Mouse (Mus musculus) frontal cortex, postnatal 25 days (tissue): Measurements from ENCODE around the gene Ncoa5.

Experiments
- DNase-seq, 2 experiments: peaks; one replicate each; pipeline ENCODE4 v3.0.0; 2022; ENCODE audit warnings: low spot score in 2 of 2

Gene Ncoa5

GRCm38 (mm10) chr2:165049044-165049443 is 14.4 kb upstream of the Ncoa5 start:
- no peak for DNase-seq

DNA sequence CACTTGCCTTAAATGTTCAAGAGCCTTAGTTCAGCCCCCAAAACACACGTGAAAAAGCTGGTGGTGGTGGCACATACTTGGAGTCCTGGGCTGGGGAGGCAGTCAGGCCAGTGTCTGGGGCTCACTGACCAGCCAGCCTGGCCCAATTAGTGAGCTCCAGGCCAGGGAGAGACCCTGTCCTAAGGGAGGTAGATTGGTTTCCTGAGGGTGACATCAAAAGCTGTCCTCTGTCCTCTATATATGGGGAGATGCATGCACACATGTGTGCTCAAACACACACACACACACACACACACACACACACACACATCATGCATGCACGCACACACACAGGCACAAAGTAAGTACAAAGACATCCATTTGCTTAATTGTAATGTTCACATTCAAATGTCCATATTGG is 9.1 kb upstream of the Ncoa5 start:
- no peak for DNase-seq

DNA sequence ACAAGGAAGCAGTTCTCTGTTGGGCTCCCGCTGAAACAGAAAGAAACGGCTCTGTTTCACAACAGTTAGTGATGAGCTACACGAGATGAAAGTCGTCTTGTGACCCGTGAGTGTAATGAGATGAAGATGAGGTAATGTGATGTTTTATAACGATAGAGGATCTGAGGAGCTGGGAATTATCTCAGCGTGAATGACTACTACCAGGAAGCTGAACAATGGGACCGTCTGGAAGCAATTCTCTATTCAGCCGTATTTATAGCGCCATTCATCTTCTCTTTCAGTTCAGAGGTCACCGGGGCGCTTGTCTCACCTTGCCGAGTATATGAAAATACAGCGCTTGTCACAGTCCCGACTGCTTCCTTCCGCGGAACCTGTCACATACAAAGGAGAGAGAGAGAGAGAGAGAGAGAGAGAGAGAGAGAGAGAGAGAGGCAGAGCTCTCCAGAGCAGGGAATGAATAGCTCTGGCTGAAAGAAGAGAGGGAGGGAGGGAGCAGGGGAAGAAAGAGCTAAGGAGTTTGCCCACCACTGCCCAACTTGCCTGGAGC is 8.5 kb upstream of the Ncoa5 start:
- DNase-seq = no peak

- no peak for DNase-seq
Measured at GRCm38 (mm10) chr2:165042126-165042525, 7.5 kb upstream of the Ncoa5 start.

GRCm38 (mm10) chr2:165037415-165037814 is 2.7 kb upstream of the Ncoa5 start:
- no peak for DNase-seq

- no peak for DNase-seq
Measured at GRCm38 (mm10) chr2:165035058-165035431, 378 bp upstream of the Ncoa5 start.

DNA sequence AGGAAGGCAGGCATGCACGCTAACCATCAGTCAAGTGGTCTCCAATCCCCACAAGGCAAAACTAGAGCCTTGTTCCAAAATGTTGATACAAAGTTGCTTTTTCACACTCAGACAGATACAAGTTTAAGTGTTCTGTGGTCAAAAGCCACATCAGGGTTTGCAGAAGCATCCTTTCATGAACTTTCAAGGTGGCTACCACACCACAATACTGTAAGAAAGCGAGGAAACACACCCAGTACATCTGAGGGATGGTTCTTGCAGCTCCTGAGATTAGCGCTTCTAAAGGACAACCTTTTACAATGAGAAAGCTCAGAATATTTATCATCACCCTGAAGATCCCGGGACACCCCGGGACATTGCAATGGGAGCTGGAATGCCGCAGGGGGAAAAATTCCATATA is 1.4 kb downstream of the Ncoa5 start:
- no peak for DNase-seq

DNA sequence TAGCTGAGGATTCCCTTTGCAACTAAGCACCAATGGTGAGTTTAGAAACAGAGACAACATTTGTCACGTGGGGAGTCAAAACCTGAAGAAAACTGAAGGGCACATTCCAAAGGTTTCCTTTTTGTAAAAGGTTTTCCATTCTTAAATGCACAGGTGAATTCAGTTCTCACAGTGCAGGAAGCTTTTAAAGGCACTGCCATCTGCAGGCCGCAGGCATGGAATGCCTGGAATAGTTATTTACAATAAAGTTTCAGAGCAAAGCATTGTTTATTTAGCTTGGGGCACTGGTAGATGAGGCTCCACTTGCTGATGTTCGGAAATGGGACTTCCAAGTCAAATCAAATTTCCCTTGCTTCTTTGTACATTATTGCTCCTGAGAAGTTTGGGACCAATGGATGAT is 2.1 kb downstream of the Ncoa5 start:
- DNase-seq = no peak

DNA sequence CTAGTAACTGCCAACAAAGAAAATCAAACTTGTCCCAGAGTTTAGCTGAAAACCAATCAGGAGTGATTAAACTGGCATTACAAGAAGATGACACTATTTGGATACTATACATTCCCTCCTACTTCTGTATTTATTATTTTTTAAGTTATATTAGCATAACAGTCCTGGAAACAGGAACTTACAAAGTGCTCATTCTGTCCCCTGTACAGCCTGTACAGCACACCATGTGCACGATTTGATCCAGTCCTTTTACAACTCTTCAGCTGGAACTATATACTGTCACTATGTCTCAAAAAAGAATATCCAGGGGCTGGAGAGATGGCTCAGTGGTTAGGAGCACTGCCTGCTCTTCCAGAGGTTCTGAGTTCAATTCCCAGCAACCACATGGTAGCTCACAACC is 7.5 kb downstream of the Ncoa5 start:
- no peak for DNase-seq

GRCm38 (mm10) chr2:165020490-165020889 is 14.2 kb downstream of the Ncoa5 start:
- DNase-seq = no peak

DNA sequence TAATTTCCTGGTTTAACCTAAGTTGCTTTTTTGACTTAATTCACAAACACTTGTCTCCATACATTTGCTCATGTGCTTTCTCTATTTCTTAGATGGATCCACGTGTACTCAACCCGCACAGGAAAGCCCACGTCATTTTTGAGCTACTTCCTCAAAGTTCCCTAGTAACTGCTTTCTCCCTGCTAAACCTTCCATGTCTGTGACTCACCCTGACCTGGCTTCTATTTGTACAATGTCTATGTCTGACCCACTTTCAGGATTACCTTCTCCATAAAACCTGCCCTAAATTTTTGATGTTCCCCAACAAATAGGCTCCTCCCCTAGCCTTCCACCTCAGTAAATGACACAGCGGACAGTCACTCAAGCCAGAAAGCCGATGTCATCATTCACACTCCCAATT is 19.7 kb downstream of the Ncoa5 start:
- no peak for DNase-seq

- DNase-seq = no peak
Measured at GRCm38 (mm10) chr2:165010351-165010750, 24.3 kb downstream of the Ncoa5 start.

- no peak for DNase-seq
Measured at GRCm38 (mm10) chr2:165009581-165009980, 25.1 kb downstream of the Ncoa5 start.

- DNase-seq = no peak
Measured at GRCm38 (mm10) chr2:165009161-165009560, 25.5 kb downstream of the Ncoa5 start.

DNA sequence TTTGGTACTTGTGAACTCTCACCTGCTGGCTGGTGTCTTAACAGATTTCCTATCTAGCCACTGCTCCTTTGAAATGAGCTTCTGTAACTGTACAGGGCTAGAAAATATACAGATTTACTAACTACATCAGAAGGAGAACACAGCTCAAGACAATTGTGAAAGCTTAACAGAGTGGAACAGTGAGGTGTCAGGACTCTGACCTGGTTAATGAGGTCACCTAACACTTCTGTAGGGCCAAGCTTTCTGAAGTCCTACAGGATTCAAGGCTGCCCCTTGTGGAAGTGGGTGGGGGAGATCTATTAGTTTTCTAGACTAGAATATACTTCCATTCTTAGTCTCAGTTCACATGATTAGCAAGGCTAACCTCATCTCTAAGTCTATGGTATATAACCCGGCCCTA is 26.7 kb downstream of the Ncoa5 start:
- no peak for DNase-seq

DNA sequence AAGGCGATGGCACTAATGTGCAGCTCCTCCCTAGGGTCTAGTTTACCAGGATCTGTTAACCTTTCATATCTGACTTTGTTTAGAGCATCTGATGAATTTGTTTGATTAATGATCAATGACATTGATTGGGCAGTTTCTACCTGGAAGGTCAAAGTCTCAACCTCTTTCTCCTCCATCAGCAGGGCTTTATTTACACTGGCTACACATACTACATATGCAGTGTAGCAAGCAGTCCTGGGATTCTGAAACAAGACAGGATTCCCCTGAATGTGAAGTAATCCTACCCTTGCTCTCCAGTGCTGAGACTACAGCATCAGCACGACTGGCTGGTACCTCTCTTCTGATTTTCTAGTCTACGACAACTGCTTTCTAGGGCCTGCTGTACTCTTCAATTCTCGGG is 27.9 kb downstream of the Ncoa5 start:
- no peak for DNase-seq

DNA sequence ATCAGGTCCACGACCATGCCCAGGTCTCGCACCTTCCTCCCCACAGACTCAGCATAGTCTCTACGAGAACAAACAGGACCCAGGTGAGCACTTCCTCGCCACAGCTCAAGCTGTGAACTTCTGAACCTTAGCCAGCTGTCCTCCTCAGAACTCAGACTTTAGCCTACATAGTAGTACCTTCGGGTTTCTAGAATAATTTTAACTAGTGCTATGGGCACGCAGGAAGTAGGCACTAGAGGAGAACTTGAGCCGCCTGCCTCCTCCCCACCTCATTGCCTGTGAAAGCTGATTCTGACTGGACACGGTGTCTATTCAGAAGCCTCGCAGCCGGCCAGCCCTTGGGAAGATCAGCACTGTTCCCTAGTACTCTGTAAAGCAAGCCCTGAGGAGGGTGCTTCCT is 30.4 kb downstream of the Ncoa5 start:
- DNase-seq = no peak

- no peak for DNase-seq
Measured at GRCm38 (mm10) chr2:165003108-165003507, 31.6 kb downstream of the Ncoa5 start.

DNA sequence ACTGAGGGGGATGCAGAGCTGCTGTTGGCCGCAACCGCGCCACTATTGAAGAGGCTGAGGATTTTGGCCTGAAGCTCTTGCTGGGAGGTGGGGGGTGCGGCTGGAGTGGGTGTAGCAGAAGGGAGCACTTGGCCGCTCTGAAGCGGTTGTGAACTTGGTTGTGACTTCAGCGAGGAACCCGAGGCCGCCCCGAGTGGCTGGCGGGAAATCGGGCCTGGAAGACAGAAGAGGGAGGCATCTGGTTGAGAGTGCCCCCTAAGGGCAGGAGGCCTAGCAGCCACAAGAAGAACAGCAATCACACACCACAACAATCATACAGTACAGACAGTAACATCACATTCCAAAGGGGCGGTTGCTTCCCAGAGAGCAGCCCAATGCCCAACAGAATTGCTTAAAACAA is 32.7 kb downstream of the Ncoa5 start:
- DNase-seq = no peak

GRCm38 (mm10) chr2:164997721-164998428 is 36.8 kb downstream of the Ncoa5 start:
- no peak for DNase-seq

- DNase-seq = no peak
Measured at GRCm38 (mm10) chr2:164996848-164997720, 37.6 kb downstream of the Ncoa5 start.

GRCm38 (mm10) chr2:164995976-164996375 is 38.7 kb downstream of the Ncoa5 start:
- DNase-seq = no peak
